Mouse (Mus musculus) MEL (cell line): ENCODE results near the gene Nemp1.

Source experiments
- CHD2 ChIP-seq: IDR thresholded peaks from 2 replicates; pipeline ENCODE4 v1.6.1; 2011; ENCODE audit warnings: low read length, improper control_type of control experiment
- CTCF ChIP-seq, 3 experiments: IDR thresholded peaks in 2 of 3; conservative IDR thresholded peaks in 1 of 3; 2 replicates each; pipeline ENCODE4 v1.5.1; 2011 to 2012; ENCODE audit warnings: low read length in 3 of 3, low read depth in 2 of 3, mild to moderate bottlenecking in 2 of 3, improper control_type of control experiment in 1 of 3, inconsistent platforms in 1 of 3, mixed read lengths in 1 of 3, moderate library complexity in 1 of 3; ENCODE audit not compliant: control insufficient read depth in 1 of 3, insufficient read depth in 1 of 3, poor library complexity in 1 of 3, severe bottlenecking in 1 of 3
- E2F4 ChIP-seq: IDR thresholded peaks from 2 replicates; pipeline ENCODE4 v1.6.1; 2011; ENCODE audit warnings: low read depth, low read length, improper control_type of control experiment, borderline replicate concordance
- EP300 ChIP-seq, 2 experiments: IDR thresholded peaks; 2 replicates each; pipeline ENCODE4 v1.6.1; 2011; ENCODE audit warnings: improper control_type of control experiment in 2 of 2, low read length in 2 of 2, low read depth in 1 of 2, mild to moderate bottlenecking in 1 of 2
- GATA1 ChIP-seq: IDR thresholded peaks from 2 replicates; pipeline ENCODE4 v1.6.1; 2011; ENCODE audit warnings: low read depth, low read length, improper control_type of control experiment
- MAFK ChIP-seq: IDR thresholded peaks from 2 replicates; pipeline ENCODE4 v1.6.1; 2011; ENCODE audit warnings: low read depth, mild to moderate bottlenecking, low read length, improper control_type of control experiment, borderline replicate concordance
- NRF1 ChIP-seq: IDR thresholded peaks from 2 replicates; pipeline ENCODE4 v1.6.1; 2014; ENCODE audit warnings: low read depth, mild to moderate bottlenecking, inconsistent platforms, low read length, improper control_type of control experiment, moderate library complexity; ENCODE audit not compliant: poor library complexity, insufficient read depth, severe bottlenecking
- POLR2A ChIP-seq, 2 experiments: IDR thresholded peaks; 2 replicates each; pipeline ENCODE4 v1.6.1; 2011 to 2012; ENCODE audit warnings: low read length in 2 of 2, mild to moderate bottlenecking in 2 of 2, control low read depth in 1 of 2, improper control_type of control experiment in 1 of 2, low read depth in 1 of 2, moderate library complexity in 1 of 2; ENCODE audit not compliant: control insufficient read depth in 1 of 2, insufficient read depth in 1 of 2, poor library complexity in 1 of 2
- POLR2AphosphoS2 ChIP-seq: IDR thresholded peaks from 2 replicates; pipeline ENCODE4 v1.6.1; 2011; ENCODE audit warnings: low read length, improper control_type of control experiment
- SMC3 ChIP-seq: IDR thresholded peaks from 2 replicates; pipeline ENCODE4 v1.6.1; 2011; ENCODE audit warnings: low read depth, low read length, improper control_type of control experiment
- TAL1 ChIP-seq: IDR thresholded peaks from 2 replicates; pipeline ENCODE4 v1.6.1; 2012; ENCODE audit warnings: mild to moderate bottlenecking, inconsistent platforms, low read length, moderate library complexity, mixed read lengths
- UBTF ChIP-seq: IDR thresholded peaks from 2 replicates; pipeline ENCODE4 v1.6.1; 2012; ENCODE audit warnings: low read depth, mild to moderate bottlenecking, inconsistent platforms, low read length, improper control_type of control experiment, moderate library complexity, borderline replicate concordance; ENCODE audit not compliant: insufficient read depth
- USF1 ChIP-seq: IDR thresholded peaks from 2 replicates; pipeline ENCODE4 v1.6.1; 2014; ENCODE audit warnings: low read depth, mild to moderate bottlenecking, inconsistent platforms, low read length, improper control_type of control experiment, moderate library complexity
- ZC3H11A ChIP-seq: IDR thresholded peaks from 2 replicates; pipeline ENCODE4 v1.6.1; 2012; ENCODE audit warnings: low read depth, mild to moderate bottlenecking, inconsistent platforms, low read length, improper control_type of control experiment

DNA sequence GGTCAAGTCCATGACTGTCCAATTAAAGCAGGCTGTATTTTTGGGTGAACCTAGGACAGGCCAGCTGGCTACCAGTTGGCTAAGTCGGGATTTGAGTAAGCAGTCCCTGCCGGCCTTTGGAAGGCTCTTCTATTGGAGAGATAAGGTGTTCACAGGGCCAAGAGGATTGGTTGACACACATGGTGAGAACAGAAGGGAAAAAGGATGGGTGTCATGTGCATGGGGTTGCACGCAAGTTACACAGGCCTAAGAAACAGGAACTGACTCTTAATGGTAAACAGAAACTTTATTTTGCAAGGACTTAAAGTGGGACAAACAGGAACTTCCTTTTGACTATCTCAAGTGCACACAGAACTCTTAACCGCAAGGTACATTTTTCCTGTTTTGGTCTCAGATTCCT is 70.2 kb downstream of the Nemp1 start:
- no peak for TF ChIP-seq UBTF
- TF ChIP-seq EP300 (IDR thresholded peaks at IDR 0.05; ENCODE audit: low read depth in 1 of 2, low read length in 2 of 2), result peak; percentile 82 to 83
- TF ChIP-seq MAFK, result no peak
- TF ChIP-seq CTCF (IDR thresholded peaks at IDR 0.05 in 2 of 3, conservative IDR thresholded peaks at IDR 0.05 in 1 of 3; ENCODE audit: control insufficient read depth in 1 of 3, insufficient read depth in 1 of 3, low read depth in 2 of 3, low read length in 3 of 3, poor library complexity in 1 of 3, severe bottlenecking in 1 of 3), result no peak
- TF ChIP-seq ZC3H11A, result no peak
- no peak for TF ChIP-seq CHD2
- peak; percentile 30; the same call in 1 of the 2 replicates for TF ChIP-seq NRF1
- peak in 1 of 2 experiments; percentile 17; a peak in 1 of 4 replicates for TF ChIP-seq POLR2A (IDR thresholded peaks at IDR 0.05; ENCODE audit: control insufficient read depth in 1 of 2, insufficient read depth in 1 of 2, low read depth in 1 of 2, low read length in 2 of 2, poor library complexity in 1 of 2)
- peak; percentile 67 for TF ChIP-seq GATA1
- peak; percentile 68 for TF ChIP-seq USF1
- peak; percentile 67 for TF ChIP-seq TAL1
- TF ChIP-seq E2F4, result no peak
- TF ChIP-seq POLR2AphosphoS2, result peak; percentile 63; the same call in 1 of the 2 replicates
- TF ChIP-seq SMC3, result no peak
